Mouse (Mus musculus) liver, embryonic 11.5 days (tissue): ENCODE data around the gene Prkaa1. TPM values are rescaled to one million over a fixed set of nuclear protein-coding genes. Genes with fewer than 3 reads are reported as not detected.
A peak's percentile ranks its signal among the peaks of the same experiment; 100 is the strongest.

Experiments used
- ATAC-seq: fragments of 200-750 bp; cut with Nextera tagmentation; replicated peaks from 2 replicates; pipeline ENCODE4 v1.8.0; 2017; ENCODE audit warnings: moderate number of reproducible peaks, mild to moderate bottlenecking, moderate TSS enrichment, moderate library complexity; ENCODE audit not compliant: low FRiP score
- DNase-seq: peaks from one replicate; pipeline ENCODE4 v3.0.0-alpha.2; 2017; ENCODE audit warnings: low spot score
- H3K27ac ChIP-seq: fragments of 300-500 bp; sonication (generic); 2 replicates; pipeline ENCODE4 v1.5.1; 2014; ENCODE audit warnings: mild to moderate bottlenecking, low read depth, low read length, control low read depth
- H3K27me3 ChIP-seq: fragments of 300-500 bp; sonication (generic); replicated peaks from 2 replicates; pipeline ENCODE4 v1.6.1; 2014; ENCODE audit warnings: low read length, mixed read lengths; ENCODE audit not compliant: control insufficient read depth, insufficient read depth
- H3K36me3 ChIP-seq: fragments of 300-500 bp; sonication (generic); 2 replicates; pipeline ENCODE4 v1.6.1; 2014; ENCODE audit warnings: mild to moderate bottlenecking, low read length, moderate library complexity, mixed read lengths; ENCODE audit not compliant: control insufficient read depth, insufficient read depth
- H3K4me1 ChIP-seq: fragments of 300-500 bp; sonication (generic); replicated peaks from 2 replicates; pipeline ENCODE4 v1.6.1; 2014; ENCODE audit warnings: low read length, mixed read lengths; ENCODE audit not compliant: control insufficient read depth, insufficient read depth
- H3K4me2 ChIP-seq: fragments of 300-500 bp; sonication (generic); 2 replicates; pipeline ENCODE4 v1.6.1; 2014; ENCODE audit warnings: mild to moderate bottlenecking, control low read depth, moderate library complexity
- H3K4me3 ChIP-seq: fragments of 300-500 bp; sonication (generic); 2 replicates; pipeline ENCODE4 v1.5.1; 2014; ENCODE audit warnings: low read depth, low read length, control low read depth
- H3K9ac ChIP-seq: fragments of 300-500 bp; sonication (generic); 2 replicates; pipeline ENCODE4 v1.6.1; 2014; ENCODE audit warnings: low read depth, low read length, control low read depth
- H3K9me3 ChIP-seq: fragments of 300-500 bp; sonication (generic); 2 replicates; pipeline ENCODE4 v1.6.1; 2016; ENCODE audit warnings: low read length, inconsistent platforms, mixed read lengths; ENCODE audit not compliant: control insufficient read depth
- WGBS: fragments of 180-500 bp; shearing (Covaris S2); extraction: QIAGEN DNeasy Blood & Tissue Kit; methylation state at CpG from one replicate; pipeline ENCODE4 v1.1.7; 2014; 5-methylcytosine and 5-hydroxymethylcytosine counted together
- polyA plus RNA-seq: library from polyadenylated mRNA; unstranded; fragments of >200 nt; fragmentation: Nextera tagmentation; extraction: Ambion mirVana; gene quantifications from 2 replicates; pipeline ENCODE4 v1.2.1, GENCODE M21; 2014

The Prkaa1 gene
- polyA plus RNA-seq, 1 experiment from 2014 or later: 36.2 TPM

GRCm38 (mm10) chr15:5184668-5185330, 41.1 kb downstream of the Prkaa1 start:
- H3K36me3 ChIP-seq: peaks cover 2% of the 10 kb centered on the region; the same call in 1 of the 2 replicates
- peak overlapping the region; percentile 93 for H3K4me3 ChIP-seq
- peaks cover 11% of the 10 kb centered on the region; the same call in 1 of the 2 replicates for H3K4me1 ChIP-seq
- DNase-seq (no peak), ATAC-seq (peak; percentile 27; the same call in 1 of the 2 replicates)
- H3K9me3 ChIP-seq: no peaks in the 10 kb centered on the region
- H3K9ac ChIP-seq: peak overlapping the region; percentile 77
- no peaks in the 10 kb centered on the region for H3K27me3 ChIP-seq
- peak overlapping the region; percentile 80 for H3K4me2 ChIP-seq
- WGBS: 44% methylated on average over 11 of the region's 11 CpGs
- peak overlapping the region; percentile 72 for H3K27ac ChIP-seq

GRCm38 (mm10) chr15:5185366-5186292, 42.0 kb downstream of the Prkaa1 start, which contains the start of gene Ttc33:
Gene Ttc33, plus strand, starts transcription at chr15:5185525.
- H3K9me3 ChIP-seq: no peaks in the 10 kb centered on the region
- DNase-seq (peak; percentile 73), ATAC-seq (peak; percentile 83)
- peak within 1 kb of the TSS; percentile 80 for H3K4me2 ChIP-seq
- H3K9ac ChIP-seq: peak within 1 kb of the TSS; percentile 77
- H3K4me1 ChIP-seq: peaks cover 11% of the 10 kb centered on the region; the same call in 1 of the 2 replicates
- peak within 1 kb of the TSS; percentile 93 for H3K4me3 ChIP-seq
- no peaks in the 10 kb centered on the region for H3K27me3 ChIP-seq
- peaks cover under 1% of the 10 kb centered on the region; the same call in 1 of the 2 replicates for H3K36me3 ChIP-seq
- under 1% methylated on average over 55 of the region's 55 CpGs for WGBS
- peak within 1 kb of the TSS; percentile 72 for H3K27ac ChIP-seq

- DNase-seq (no peak), ATAC-seq (no peak)
- no peaks in the 10 kb centered on the region for H3K9me3 ChIP-seq
- H3K27ac ChIP-seq: no peak overlapping the region
- H3K36me3 ChIP-seq: no peaks in the 10 kb centered on the region
- peak overlapping the region; percentile 93 for H3K4me3 ChIP-seq
- H3K4me2 ChIP-seq: peak overlapping the region; percentile 80
- peak overlapping the region; percentile 77 for H3K9ac ChIP-seq
- H3K4me1 ChIP-seq: peaks cover 11% of the 10 kb centered on the region; the same call in 1 of the 2 replicates
- H3K27me3 ChIP-seq: no peaks in the 10 kb centered on the region
- 38% methylated on average over 10 of the region's 10 CpGs for WGBS
Measured at GRCm38 (mm10) chr15:5186293-5186675, 42.6 kb downstream of the Prkaa1 start.

- no peak overlapping the region for H3K4me3 ChIP-seq
- H3K9me3 ChIP-seq: no peaks in the 10 kb centered on the region
- ATAC-seq (no peak), DNase-seq (no peak)
- H3K4me1 ChIP-seq: peaks cover 11% of the 10 kb centered on the region; the same call in 1 of the 2 replicates
- H3K36me3 ChIP-seq: no peaks in the 10 kb centered on the region
- H3K27me3 ChIP-seq: no peaks in the 10 kb centered on the region
- no peak overlapping the region for H3K27ac ChIP-seq
- no peak overlapping the region for H3K9ac ChIP-seq
- 57% methylated on average over 4 of the region's 4 CpGs for WGBS
- H3K4me2 ChIP-seq: no peak overlapping the region
Measured at GRCm38 (mm10) chr15:5187116-5187515, 43.5 kb downstream of the Prkaa1 start.

GRCm38 (mm10) chr15:5188029-5188428, 44.4 kb downstream of the Prkaa1 start:
- 71% methylated on average over 1 of the region's 1 CpGs for WGBS
- no peak overlapping the region for H3K27ac ChIP-seq
- no peak overlapping the region for H3K9ac ChIP-seq
- DNase-seq: no peak
- no peaks in the 10 kb centered on the region for H3K9me3 ChIP-seq
- H3K27me3 ChIP-seq: no peaks in the 10 kb centered on the region
- H3K4me3 ChIP-seq: no peak overlapping the region
- H3K36me3 ChIP-seq: no peaks in the 10 kb centered on the region
- ATAC-seq: no peak
- peaks cover 11% of the 10 kb centered on the region; the same call in 1 of the 2 replicates for H3K4me1 ChIP-seq
- no peak overlapping the region for H3K4me2 ChIP-seq

GRCm38 (mm10) chr15:5189504-5190093, 45.9 kb downstream of the Prkaa1 start:
- Histone ChIP-seq H3K27me3 (no peaks in the 10 kb centered on the region), H3K27ac (no peak overlapping the region), H3K9ac (no peak overlapping the region), H3K4me1 (peaks cover 13% of the 10 kb centered on the region; the same call in 1 of the 2 replicates), H3K4me3 (no peak overlapping the region), H3K36me3 (no peaks in the 10 kb centered on the region), H3K9me3 (no peaks in the 10 kb centered on the region), H3K4me2 (no peak overlapping the region)
- ATAC-seq (no peak), DNase-seq (no peak)
- whole genome bisulfite sequencing: 76% methylated on average over 10 of the region's 10 CpGs

- Histone ChIP-seq H3K36me3 (no peaks in the 10 kb centered on the region), H3K4me1 (peaks cover 22% of the 10 kb centered on the region), H3K27me3 (no peaks in the 10 kb centered on the region), H3K4me2 (no peak overlapping the region), H3K27ac (no peak overlapping the region), H3K9me3 (no peaks in the 10 kb centered on the region), H3K4me3 (no peak overlapping the region), H3K9ac (no peak overlapping the region)
- no peak for DNase-seq
- WGBS: 79% methylated on average over 3 of the region's 3 CpGs
- no peak for ATAC-seq
Measured at GRCm38 (mm10) chr15:5193833-5194232, 50.2 kb downstream of the Prkaa1 start.

- H3K27ac ChIP-seq: no peak overlapping the region
- DNase-seq (no peak), ATAC-seq (no peak)
- 78% methylated on average over 6 of the region's 6 CpGs for WGBS
- H3K4me2 ChIP-seq: no peak overlapping the region
- no peak overlapping the region for H3K9ac ChIP-seq
- H3K4me1 ChIP-seq: peaks cover 22% of the 10 kb centered on the region
- H3K9me3 ChIP-seq: no peaks in the 10 kb centered on the region
- no peak overlapping the region for H3K4me3 ChIP-seq
- no peaks in the 10 kb centered on the region for H3K36me3 ChIP-seq
- H3K27me3 ChIP-seq: no peaks in the 10 kb centered on the region
Measured at GRCm38 (mm10) chr15:5194446-5194845, 50.8 kb downstream of the Prkaa1 start.
